8 mouse cellular contexts compared by ENCODE assay signal in the genomic region with DNA sequence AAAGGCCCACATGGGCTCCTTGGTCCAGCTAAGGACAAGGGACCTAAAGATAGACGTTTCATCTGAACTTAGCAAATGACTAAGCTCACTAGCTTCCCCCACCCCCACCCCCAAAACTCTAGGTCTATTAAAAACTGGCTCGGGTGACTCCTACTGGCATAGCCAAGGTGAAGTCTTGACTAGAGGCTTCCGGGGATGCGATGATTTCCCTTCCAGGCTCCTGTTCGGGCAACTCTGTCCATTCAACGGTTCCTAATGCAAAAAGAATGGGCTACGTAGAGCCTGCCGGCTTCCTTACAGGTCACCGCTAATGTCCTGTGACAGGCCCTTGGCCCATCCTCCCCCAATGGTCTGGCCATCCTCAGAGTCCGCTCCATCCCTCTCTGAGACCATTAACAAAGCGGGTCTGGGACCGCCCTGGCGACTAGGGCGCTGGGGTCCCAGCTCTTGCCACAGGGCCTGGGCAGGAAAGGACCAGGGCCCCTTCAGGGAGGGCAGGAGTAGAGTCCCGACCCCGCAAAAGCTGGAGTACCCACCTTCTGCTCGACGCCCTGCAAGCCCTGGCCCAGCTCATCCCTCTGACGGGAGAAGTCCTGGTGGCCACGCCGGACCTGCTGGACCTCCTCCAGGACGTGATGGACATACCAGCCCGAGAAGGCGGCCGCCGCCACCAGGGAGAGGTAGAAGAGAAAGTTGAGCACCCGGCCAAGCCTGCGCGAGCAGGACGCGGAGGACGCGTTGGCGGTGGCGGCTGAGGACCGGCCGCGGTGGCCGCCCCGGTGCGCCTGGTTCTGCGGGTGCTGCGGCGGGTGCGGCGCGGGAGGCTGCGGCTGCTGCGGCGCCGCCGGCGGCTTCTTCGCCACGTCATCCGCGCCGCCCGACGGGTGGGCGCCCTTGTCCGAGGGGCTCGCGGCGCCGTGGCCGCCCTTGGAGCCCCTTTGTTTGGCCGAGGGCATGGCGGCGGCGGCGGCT. TPM values are rescaled to one million over a fixed set of nuclear protein-coding genes. Genes with fewer than 3 reads are reported as not detected.
DNase-seq lines count a peak whose midpoint lies in the region; ATAC-seq and TF ChIP-seq lines count a peak whose summit lies in the region.

No protein-coding gene starts in this region.

- DNase-seq in spleen, adult 2 months (ENCODE audit: low read depth in 1 of 2, low spot score in 2 of 2) = peak in 1 of 2 experiments; percentile 24
- DNase-seq in spleen, adult 12 weeks (ENCODE audit: low spot score) = no peak
- peak; percentile 72 to 73 for DNase-seq in cerebellum, postnatal 36 days
- DNase-seq in gastrocnemius, postnatal 14 days = peak; percentile 81
- DNase-seq in hindbrain, postnatal 0 days (ENCODE audit: low spot score) = peak; percentile 65
- peak; percentile 52 for DNase-seq in liver, embryonic 11.5 days (ENCODE audit: low spot score)
- DNase-seq in neural tube, embryonic 10.5 days (ENCODE audit: extremely low spot score, low spot score) = peak; percentile 81
- peak; percentile 13 to 29 for DNase-seq in thymus, postnatal 36 days

- H3K27me3 ChIP-seq in spleen, adult 2 months (ENCODE audit: control insufficient read depth, insufficient read depth, low read length) = no peaks in the 10 kb centered on the region; the same call in 1 of the 2 replicates
- no peaks in the 10 kb centered on the region for H3K27me3 ChIP-seq in hindbrain, postnatal 0 days (ENCODE audit: insufficient read depth, low read length)
- peaks cover 29% of the 10 kb centered on the region for H3K27me3 ChIP-seq in liver, embryonic 11.5 days (replicated peaks; ENCODE audit: control insufficient read depth, insufficient read depth, low read length)

- no peaks in the 10 kb centered on the region for H3K9me3 ChIP-seq in hindbrain, postnatal 0 days (ENCODE audit: low read length)
- H3K9me3 ChIP-seq in liver, embryonic 11.5 days (ENCODE audit: control insufficient read depth, low read length) = no peaks in the 10 kb centered on the region

- intact Hi-C loops in gastrocnemius, postnatal 14 days (cut with DNase I; ENCODE audit: low total_unique reads) = no loop called here

- peak overlapping the region; percentile 66 for H3K4me2 ChIP-seq in hindbrain, postnatal 0 days (ENCODE audit: low read depth, low read length)
- peak overlapping the region; percentile 81 for H3K4me2 ChIP-seq in liver, embryonic 11.5 days

- WGBS in spleen, adult 2 months = 9% methylated on average over 69 of the region's 72 CpGs
- 1% methylated on average over 51 of the region's 72 CpGs for WGBS in hindbrain, postnatal 0 days
- 2% methylated on average over 67 of the region's 72 CpGs for WGBS in liver, embryonic 11.5 days

- H3K36me3 ChIP-seq in spleen, adult 2 months (ENCODE audit: control insufficient read depth, insufficient read depth, low read length) = no peaks in the 10 kb centered on the region
- H3K36me3 ChIP-seq in hindbrain, postnatal 0 days (ENCODE audit: insufficient read depth, low read length) = no peaks in the 10 kb centered on the region
- H3K36me3 ChIP-seq in liver, embryonic 11.5 days (ENCODE audit: control insufficient read depth, insufficient read depth, low read length) = peaks cover under 1% of the 10 kb centered on the region; the same call in 1 of the 2 replicates

- TF ChIP-seq CTCF in spleen, adult 2 months (IDR thresholded peaks at IDR 0.05; ENCODE audit: extremely low read depth, insufficient read depth, insufficient read length, insufficient replicate concordance) = no peak
- TF ChIP-seq CTCF in hindbrain, postnatal 0 days (IDR thresholded peaks at IDR 0.05; ENCODE audit: low read depth) = 0 out of 2 replicates have a peak, but pooled peaks have one; percentile 6

- H3K9ac ChIP-seq in hindbrain, postnatal 0 days (replicated peaks; ENCODE audit: low read length) = peak overlapping the region; percentile 88
- H3K9ac ChIP-seq in liver, embryonic 11.5 days (ENCODE audit: low read depth, low read length) = peak overlapping the region; percentile 63

- H3K27ac ChIP-seq in spleen, adult 2 months (ENCODE audit: insufficient read depth, low read length) = no peak overlapping the region
- H3K27ac ChIP-seq in hindbrain, postnatal 0 days = peak overlapping the region; percentile 88
- peak overlapping the region; percentile 38 for H3K27ac ChIP-seq in liver, embryonic 11.5 days (ENCODE audit: low read depth, low read length)

- H3K4me1 ChIP-seq in spleen, adult 2 months (ENCODE audit: control insufficient read depth, insufficient read depth, insufficient read length) = peaks cover 12% of the 10 kb centered on the region; the same call in 1 of the 2 replicates
- H3K4me1 ChIP-seq in hindbrain, postnatal 0 days (ENCODE audit: insufficient read depth, low read length) = peaks cover 19% of the 10 kb centered on the region
- H3K4me1 ChIP-seq in liver, embryonic 11.5 days (replicated peaks; ENCODE audit: control insufficient read depth, insufficient read depth, low read length) = peaks cover 3% of the 10 kb centered on the region

- TF ChIP-seq POLR2A in spleen, adult 2 months (IDR thresholded peaks at IDR 0.05; ENCODE audit: low read depth, low read length) = no peak

- peak overlapping the region; percentile 67 for H3K4me3 ChIP-seq in spleen, adult 2 months (ENCODE audit: extremely low read depth, insufficient read depth, insufficient read length)
- peak overlapping the region; percentile 62 for H3K4me3 ChIP-seq in hindbrain, postnatal 0 days (ENCODE audit: low read length)
- H3K4me3 ChIP-seq in liver, embryonic 11.5 days (ENCODE audit: low read depth, low read length) = peak overlapping the region; percentile 78

- ATAC-seq in hindbrain, postnatal 0 days = peak; percentile 70
- no peak; the same call in 1 of the 2 replicates for ATAC-seq in liver, embryonic 11.5 days (replicated peaks; ENCODE audit: low FRiP score)

RNA-seq across cellular contexts. Expression of a gene that starts 0.7 kb away (rescaled TPM):
- 10.5 and 14.4 TPM in 2 replicates for polyA plus RNA-seq in spleen, adult 2 months (2012; rRNA removed)
- total RNA-seq in gastrocnemius, postnatal 14 days (2021) = 10 to 100 TPM; 34.0 to 51.7 TPM
- 53.1 and 58.7 TPM in 2 replicates for total RNA-seq in hindbrain, postnatal 0 days (2014; rRNA removed)
- 50.9 and 52.1 TPM in 2 replicates for polyA plus RNA-seq in hindbrain, postnatal 0 days (2015; fragmentation: Nextera tagmentation; extraction: Ambion mirVana)
- 39.4 and 41.5 TPM in 2 replicates for polyA plus RNA-seq in liver, embryonic 11.5 days (2014; fragmentation: Nextera tagmentation; extraction: Ambion mirVana)

RNA-seq across cellular contexts. Expression of a gene that starts 43.2 kb away (rescaled TPM):
- polyA plus RNA-seq in spleen, adult 2 months (2012; rRNA removed) = 81.2 and 103 TPM in 2 replicates
- total RNA-seq in gastrocnemius, postnatal 14 days (2021) = 100 to 1,000 TPM in 1 of 2 experiments, 10 to 100 TPM in 1; 68.4 to 118 TPM
- total RNA-seq in hindbrain, postnatal 0 days (2014; rRNA removed) = 8.1 and 11.2 TPM in 2 replicates
- polyA plus RNA-seq in hindbrain, postnatal 0 days (2015; fragmentation: Nextera tagmentation; extraction: Ambion mirVana) = 18.9 and 20.0 TPM in 2 replicates
- polyA plus RNA-seq in liver, embryonic 11.5 days (2014; fragmentation: Nextera tagmentation; extraction: Ambion mirVana) = 4.7 and 5.7 TPM in 2 replicates
